Mouse (Mus musculus) thymus, adult 18-20 months (tissue): ENCODE measurements around the gene Eif4e.

ENCODE experiments used
- DNase-seq, 2 experiments: peaks; one replicate each; pipeline ENCODE4 v3.0.0; 2022; ENCODE audit warnings: mixed read lengths in 2 of 2

The Eif4e gene

GRCm38 (mm10) chr3:138588001-138588400, 62.0 kb downstream of the Eif4e start:
- DNase-seq = no peak

GRCm38 (mm10) chr3:138591002-138591401, 65.0 kb downstream of the Eif4e start:
- no peak for DNase-seq

GRCm38 (mm10) chr3:138591806-138592365, 65.9 kb downstream of the Eif4e start:
- no peak for DNase-seq

- no peak for DNase-seq
Measured at GRCm38 (mm10) chr3:138593131-138593530, 67.2 kb downstream of the Eif4e start.

- DNase-seq = no peak
Measured at GRCm38 (mm10) chr3:138593911-138594310, 67.9 kb downstream of the Eif4e start.

- no peak for DNase-seq
Measured at GRCm38 (mm10) chr3:138601076-138601475, 75.1 kb downstream of the Eif4e start.

GRCm38 (mm10) chr3:138605132-138605531, 79.2 kb downstream of the Eif4e start:
- DNase-seq = no peak

GRCm38 (mm10) chr3:138608665-138609064, 82.7 kb downstream of the Eif4e start:
- DNase-seq = no peak
